Mouse (Mus musculus) NIH3T3 (cell line): ENCODE measurements around the gene Card10.
A peak's percentile ranks its signal among the peaks of the same experiment; 100 is the strongest.
"Not testable (repeated sequence)": the region's sequence is repeated elsewhere in the genome, so short reads cannot be mapped to it uniquely, and the experiment has no call there.

Source experiments
- DNase-seq: peaks from one replicate; pipeline ENCODE4 v3.0.0-alpha.2; 2012; ENCODE audit warnings: low read depth

Gene Card10

DNA sequence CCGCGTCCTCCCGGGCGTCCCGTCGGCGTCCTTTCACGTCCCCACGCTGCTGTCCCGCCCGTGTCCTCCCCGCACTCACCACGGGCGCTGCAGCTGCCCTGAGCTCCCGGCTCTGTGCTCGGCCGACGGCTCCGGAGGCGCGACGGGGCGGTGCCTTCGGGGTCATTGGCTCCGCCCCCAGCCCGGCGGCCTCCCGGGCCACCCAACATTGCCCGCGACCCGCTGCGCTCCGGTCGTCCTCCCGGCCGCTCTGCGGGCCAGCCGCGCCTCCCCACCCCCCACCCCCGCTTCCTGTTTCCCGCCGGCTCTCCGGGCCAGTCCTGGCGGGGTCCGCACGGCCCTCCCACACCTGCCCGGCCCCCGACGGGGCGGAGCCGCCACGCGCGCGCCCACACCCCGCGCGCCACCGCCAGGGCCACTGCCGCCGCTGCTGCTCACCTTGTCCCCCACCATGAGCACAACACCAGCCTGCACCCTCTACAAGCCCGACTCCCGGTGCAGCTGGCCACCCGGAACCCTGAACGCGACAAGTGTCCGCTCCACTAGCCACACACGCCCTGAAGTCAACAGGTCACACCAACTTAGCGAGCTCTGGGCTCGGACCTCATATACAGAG is at the start of gene Card10:
TSS of gene Card10 (minus strand) at position 267 of the 616 bp plus-strand sequence.
- no peak for DNase-seq

DNA sequence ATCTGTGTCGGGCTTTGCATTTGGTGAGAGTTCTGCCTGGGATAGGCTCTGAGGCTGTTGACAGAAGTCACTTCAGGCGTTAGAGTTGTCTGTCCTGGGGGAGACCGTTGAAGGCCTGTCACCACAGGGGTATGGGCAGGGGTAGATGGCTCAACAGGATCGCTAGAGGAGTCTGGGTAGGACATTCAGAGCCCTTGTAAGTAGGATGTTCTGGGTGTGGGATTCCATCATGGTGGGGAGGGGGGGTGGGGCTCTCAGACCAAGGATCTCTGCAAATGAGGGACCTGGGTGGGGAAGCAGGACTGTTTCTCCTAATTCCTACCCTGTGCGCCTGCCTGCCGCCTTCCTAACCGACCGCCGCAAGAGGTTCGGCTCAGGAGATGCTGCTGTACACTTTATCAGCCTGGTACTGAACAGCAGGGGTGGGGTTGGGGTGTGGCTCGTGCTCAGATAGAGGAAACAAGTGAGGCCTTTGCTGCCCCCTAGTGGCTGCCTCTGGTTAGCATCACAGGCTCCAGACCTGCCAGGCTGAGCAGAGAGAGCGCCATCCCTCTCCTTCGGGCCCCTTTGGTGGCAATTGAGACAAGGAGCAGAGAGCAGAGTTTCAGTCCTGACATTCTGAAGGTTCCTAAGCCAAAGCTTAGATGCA is 48.8 kb upstream of the Card10 start:
- DNase-seq, result peak; percentile 95

DNA sequence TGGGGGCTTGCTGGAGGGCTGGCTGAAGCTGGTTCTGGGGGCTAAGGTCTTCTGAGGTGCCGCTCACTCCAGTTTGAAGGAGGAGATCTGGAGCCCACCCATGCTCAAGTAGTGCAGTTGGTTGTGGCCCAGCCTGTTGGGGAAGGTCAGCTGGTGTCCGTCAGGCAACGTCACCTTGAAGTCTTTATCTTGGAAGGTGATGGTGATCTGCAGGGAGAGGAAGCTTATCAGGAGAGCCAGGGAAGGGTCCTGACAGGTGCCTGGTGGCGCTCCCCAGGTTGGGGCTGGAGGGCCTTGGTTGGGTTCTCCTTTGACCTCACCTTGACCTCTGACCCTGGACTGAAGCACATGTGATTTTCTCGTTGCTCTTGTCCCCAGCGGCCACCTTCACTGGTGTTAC is 48.1 kb upstream of the Card10 start:
- DNase-seq, result no peak

DNA sequence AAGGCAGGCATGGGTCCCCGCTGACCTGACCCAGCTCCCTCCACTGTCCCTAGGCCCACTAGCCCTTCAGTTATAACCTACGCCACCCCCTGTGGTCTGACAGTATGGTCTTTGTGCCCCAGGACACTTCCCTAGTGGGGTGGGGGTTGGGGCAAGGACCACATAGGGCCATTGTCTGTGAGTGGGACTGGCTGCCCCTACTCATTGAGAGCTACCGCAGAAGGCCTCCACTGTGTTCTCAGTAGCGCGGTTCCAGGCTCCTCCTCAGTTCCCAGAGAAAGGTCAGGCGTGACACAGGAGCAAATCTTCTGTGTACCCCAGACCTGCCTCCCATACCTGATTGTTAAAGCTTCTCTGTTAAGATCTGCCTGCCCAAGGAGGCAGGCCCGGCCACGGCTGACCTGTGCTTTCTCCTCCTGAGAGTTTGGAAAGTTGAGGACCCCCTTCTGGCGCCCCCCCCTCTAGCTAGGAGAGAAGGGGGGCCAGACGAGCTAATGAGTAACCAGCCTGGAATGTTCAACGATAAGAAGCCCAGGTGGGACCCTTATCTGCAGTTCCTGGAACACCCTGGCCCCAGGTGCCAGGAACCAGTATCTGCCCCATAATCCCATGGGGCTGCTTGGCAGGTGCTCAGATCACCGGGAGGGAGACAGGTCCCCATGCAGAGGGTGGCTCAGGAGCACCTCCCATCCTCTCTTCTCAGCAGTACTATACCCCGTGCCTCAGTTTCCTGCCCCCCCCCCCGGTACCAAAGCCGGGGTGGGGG is 47.4 kb upstream of the Card10 start:
- DNase-seq, result no peak

DNA sequence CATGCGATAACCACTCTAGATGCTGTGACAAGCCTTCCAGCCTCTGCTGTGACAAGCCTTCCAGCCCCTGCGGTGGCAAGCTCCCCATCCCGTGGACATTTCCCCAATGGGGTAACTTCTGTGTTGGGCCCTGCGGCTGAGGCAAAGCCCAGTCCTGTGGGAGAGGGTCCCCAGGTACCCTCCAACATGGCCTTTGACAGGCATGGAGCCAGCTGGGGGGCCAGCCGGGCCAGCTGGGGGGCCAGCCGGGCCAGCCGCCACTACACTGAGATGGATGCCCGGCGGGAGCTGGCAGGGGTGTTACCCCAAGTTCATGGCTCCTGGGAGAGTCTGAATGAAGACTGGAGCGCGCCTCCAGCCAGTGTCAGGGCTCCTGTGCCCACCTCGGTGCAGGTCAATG is 46.6 kb upstream of the Card10 start:
- no peak for DNase-seq

DNA sequence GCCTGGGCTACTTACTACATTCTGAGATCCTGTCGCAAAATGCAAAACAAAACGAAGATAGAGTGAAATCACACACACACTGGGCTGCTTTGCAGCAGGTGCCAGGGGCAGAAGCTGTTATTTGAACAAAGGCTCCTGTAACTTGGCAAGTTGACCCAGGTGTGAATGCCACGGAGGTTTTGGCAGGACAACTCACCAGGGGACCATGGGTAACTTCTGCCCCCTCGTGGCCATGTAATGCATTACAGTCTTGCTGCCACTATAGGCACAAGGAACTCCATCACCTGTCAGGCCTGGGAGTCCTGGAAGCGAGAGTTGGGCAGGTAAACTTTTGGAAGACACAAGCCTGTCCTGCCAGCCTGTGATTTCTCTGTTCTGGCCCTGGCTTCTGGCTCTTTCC is 45.6 kb upstream of the Card10 start:
- DNase-seq, result peak; percentile 88

DNA sequence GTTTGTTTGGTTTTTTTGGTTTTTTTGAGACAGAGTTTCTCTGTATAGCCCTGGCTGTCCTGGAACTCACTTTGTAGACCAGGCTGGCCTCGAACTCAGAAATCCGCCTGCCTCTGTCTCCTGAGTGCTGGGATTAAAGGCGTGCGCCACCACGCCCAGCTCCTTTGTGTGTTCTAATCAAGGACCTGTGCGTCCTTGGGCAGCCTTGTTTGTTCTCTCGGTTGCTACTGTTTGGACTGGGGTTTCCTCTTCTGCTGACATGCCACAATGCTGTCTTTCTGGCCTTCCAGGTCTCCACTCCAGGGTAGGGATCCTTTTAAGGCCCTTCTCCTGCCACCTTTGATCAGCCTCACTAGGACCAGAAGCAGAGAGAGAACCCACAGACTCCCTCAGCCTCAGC is 44.0 kb upstream of the Card10 start:
- DNase-seq, result not testable (repeated sequence)

DNA sequence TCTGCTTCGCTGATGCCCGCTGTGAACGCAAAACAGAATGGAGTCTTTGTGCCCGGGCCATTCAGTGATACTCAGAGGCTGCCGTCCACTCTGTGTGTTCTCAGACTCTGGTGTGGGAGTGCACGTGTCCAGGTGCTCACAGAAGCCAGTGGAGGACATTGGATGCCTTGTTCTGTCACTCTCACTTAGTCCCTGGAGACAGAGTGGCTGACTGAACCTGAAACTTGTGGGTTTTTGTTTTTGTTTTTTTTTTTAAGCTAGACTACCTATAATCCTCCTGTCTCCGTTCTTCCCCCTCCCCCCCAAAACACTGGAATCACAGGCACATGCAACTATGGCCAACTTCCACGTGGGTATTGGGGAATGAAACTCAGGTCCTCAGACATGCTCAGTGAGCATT is 43.5 kb upstream of the Card10 start:
- no peak for DNase-seq

DNA sequence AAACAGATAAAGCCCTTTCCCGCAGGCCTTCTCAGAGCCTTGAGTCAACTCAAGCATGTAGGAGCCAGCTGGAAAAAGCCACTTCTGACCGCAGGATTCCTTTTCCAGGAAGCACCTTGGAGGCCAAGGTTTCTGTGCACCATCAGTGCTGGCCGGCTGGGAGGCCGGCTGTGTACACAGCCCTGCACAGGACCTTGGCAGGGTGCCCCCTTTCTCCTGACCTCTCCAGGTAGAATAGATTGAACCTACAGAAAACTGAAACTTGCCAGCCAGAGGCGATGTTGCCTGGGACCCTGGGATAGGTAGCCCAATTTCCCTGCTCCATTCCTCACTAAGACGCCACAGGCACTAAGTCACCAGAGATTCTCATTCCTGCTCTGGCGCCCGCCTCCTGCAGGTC is 43.0 kb upstream of the Card10 start:
- DNase-seq, result no peak

DNA sequence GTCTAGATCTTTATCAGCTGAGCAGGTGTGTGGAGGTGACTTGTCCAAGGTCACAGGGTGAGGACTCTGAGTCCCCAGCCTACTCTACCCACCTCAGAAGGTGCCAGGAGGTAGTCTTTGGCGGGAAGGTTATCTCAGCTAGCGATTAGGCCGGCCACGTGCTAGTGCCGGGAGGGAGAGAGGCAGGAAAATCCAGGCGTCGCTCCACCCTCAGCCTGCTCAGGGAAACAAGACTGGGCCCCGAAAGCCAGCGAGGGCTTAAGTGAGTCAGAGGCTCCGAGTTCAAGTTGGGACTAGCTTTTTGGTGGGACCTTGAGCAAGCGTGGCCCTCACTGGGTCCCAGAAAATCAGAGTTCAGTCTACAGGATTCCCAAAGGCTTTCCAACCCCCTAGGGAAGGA is 42.5 kb upstream of the Card10 start:
- peak; percentile 64 for DNase-seq

DNA sequence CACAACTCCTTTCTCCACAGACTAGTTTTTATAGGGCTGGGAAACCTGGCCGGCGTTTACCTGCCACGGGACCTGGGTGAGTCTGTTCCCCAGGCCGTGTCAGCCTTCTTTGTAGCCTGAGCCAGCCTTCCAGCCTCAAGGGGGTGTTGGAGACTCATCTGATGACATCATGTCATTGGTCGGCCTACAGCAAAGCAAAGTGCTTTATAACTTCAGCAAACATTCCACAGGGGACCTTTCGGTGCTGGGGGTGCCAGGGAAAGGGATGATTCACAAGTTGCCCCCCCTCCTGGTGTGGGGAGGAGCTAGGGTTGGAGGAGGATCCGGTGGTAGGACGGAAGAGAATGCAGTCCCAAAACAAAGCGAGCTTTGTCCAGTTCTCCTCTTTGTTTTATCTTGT is 41.9 kb upstream of the Card10 start:
- DNase-seq, result peak; percentile 94

DNA sequence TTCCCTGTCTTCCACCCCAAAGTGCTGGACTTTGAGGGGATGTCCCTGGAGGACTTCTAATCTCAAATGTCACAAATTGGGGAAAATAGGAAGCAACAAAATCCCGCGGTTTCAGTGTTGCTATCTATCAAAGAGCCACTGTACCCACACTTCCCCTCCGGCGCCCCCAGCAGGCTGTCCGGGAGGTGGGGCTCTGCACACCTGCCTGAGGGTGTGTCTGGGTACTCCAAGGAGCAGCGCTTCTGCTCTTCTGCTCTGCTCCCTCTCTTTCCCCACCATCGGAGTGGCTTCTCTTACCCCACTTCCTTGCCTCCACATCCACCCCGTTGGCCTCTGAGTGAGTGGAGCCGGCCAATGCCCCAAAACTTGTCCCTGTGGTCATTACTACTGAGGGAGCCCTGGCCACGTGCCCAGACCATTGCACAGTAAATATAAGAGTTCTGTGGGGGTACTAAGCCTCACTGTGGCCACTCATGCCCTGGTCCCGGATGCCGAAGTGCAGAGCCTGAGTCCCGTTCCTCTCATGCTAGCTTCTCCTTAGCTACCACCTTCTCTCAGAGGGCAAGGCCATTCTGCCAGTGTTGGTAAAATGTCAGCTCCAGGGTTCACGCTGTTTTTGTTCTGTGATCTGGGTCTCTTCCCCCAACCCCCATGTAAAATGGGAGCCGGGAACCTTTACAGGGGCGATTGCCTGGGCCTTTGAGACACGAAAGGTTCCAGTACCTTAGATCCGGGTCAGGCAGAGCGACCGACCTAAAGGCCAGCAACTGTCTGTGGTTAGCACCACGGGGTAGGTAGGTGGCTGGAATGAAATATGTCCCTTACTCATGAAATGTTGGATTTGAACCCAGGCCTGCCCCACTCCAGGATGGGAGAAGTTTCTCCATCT is 41.0 kb upstream of the Card10 start:
- peak; percentile 48 for DNase-seq

DNA sequence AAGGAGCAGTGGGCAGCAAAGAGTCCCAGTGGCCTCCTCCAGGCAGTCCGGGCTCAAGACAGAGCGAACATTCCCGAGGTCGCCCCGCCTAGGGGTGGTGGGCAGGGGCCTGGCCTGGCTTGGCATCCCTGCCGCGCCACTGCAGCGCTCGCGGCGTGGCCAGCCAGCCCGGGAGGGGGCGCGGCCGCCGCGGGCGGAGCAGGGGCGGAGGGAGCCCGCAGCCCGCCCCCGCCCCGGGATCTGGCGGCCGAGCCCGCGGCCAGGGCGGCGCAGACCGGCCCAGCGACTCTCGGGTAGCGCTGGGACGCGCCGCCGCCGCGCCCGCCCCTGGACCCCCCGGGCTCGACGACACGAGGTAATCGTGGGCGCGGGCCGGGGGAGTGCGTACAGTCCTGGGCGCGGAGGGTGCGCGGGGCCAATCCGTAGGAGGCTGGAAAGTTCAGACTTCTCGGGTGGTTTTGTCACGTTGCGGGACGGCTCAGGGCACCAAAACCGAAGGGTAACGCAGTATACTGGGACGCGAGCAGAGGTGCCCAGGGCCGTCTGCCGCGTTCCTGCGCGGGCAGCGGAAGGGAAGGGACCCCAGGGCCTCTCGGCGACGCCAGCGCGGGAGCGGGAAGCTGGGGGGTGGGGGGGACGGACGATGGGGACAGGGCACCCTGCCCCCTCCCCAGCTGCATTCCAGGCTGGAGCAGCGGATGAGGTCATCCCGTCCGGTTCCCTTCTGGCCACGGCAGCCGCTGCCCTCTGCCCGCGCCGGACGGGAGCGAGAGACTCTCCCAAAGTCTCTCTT is 39.7 kb upstream of the Card10 start, which contains the start of gene Cdc42ep1:
TSS of gene Cdc42ep1 (plus strand) at position 254 of the 793 bp plus-strand sequence.
- DNase-seq, result peak; percentile 86

DNA sequence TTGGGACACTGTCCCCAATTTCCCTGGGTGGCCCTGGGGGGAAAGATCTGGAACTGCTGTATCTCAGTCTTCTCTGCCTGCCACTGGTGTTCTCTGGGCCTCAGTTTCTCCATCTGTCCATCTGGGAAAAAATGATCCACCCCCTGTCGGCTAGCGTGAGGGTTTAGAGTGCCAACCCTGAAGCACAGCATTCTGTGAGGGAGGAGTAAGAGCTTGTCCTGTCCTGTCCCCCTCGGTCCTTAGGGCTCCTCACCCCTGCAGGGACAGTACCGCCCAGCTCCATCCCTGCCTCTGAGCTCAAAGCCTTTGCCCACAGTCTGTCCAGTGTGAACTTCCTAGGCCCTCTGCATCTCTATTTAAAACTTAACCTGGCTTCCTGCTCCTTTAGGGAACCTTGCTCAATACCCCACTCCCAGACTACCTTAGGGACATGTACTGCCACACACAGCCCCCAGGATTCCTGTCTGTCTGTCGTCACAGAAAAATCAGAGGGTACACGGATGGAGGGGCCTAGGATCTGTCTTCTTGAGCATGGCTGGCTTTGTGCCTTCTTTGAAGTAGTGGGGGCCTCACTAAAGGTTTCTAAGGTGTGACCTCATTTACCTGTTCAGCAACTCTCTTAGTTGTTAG is 38.4 kb upstream of the Card10 start:
- DNase-seq, result no peak

DNA sequence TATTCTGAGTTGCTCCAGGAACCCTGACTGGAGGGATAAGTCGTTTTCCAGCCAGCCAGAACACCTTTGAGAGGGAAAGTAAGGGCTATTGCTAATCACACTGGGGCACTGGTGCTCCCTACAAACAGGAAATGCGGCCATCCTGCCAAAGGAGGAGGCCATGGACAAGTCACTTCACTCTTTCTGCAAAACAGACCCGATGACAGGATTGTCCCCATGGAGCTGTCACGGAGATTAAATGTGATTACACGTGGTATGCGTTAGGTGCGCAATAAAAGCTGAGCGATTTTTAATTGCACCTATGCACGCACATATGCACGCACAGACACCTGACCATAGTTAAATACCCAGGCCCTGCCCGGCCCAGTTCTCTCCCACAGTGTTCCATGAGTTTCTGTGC is 37.9 kb upstream of the Card10 start:
- no peak for DNase-seq

DNA sequence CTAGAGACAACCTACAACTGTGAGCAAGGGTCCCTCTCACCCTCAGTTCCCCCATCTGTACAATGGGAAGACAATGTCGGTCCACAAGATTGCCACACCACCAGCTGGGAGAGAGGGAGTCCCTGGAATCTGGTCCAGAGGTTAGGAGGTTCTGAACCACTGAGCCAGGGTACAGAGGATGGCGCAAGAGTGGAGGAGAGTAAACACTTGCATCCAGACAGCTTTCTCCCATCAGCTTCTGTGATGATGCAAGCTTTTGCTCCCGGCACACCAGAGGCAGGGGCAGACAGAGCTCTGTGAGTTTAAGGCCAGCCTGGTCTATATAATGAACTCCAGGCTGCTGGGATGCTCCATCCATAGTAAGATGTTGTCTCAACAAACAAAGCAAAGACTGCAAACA is 37.4 kb upstream of the Card10 start:
- peak; percentile 74 for DNase-seq

DNA sequence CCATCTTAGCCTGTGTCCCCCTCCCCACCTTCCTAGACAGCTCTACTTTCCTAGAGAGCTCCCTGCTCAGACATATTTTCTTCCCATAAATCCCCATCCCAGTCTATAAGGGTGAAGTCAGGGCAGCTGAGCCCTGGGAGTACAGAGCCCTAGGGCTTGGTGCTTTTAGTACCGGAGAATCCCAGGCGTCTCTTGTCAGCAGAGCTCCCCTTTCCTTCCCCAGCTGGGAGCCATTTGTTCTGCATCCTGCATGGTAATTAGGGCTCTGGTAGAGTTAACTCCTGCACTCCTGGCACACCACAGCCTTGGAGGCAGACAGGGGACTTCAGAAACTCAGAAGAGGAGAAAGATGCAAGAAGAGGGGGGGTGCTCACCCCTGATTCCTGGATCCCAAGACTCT is 36.9 kb upstream of the Card10 start:
- DNase-seq, result peak; percentile 47

DNA sequence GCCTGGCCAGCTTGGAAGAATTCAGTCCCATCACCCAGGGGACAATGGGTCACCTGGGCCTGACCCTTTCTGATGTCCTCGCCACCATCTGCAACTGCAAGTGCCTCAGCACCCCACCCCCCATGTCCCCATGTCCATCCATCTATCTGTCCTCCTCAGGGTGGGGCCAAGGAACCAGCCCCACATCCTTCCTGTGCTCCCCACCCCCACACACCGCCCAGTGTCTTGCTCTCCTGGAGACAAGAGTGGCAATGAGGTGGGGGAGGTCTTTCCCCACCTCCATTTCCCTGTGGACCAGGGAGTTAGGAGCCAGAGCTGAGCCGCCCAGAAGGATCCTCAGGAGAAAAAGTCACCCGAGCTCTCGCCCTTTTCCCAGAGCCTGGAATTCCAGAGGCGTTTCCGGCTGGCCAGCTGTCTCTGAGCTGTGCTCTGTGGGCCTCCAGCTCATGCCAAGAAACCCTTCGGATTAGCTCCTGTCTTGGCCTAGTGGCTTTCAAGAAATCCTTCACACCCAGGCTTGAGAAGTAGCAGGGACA is 33.3 kb upstream of the Card10 start:
- DNase-seq, result peak; percentile 66

DNA sequence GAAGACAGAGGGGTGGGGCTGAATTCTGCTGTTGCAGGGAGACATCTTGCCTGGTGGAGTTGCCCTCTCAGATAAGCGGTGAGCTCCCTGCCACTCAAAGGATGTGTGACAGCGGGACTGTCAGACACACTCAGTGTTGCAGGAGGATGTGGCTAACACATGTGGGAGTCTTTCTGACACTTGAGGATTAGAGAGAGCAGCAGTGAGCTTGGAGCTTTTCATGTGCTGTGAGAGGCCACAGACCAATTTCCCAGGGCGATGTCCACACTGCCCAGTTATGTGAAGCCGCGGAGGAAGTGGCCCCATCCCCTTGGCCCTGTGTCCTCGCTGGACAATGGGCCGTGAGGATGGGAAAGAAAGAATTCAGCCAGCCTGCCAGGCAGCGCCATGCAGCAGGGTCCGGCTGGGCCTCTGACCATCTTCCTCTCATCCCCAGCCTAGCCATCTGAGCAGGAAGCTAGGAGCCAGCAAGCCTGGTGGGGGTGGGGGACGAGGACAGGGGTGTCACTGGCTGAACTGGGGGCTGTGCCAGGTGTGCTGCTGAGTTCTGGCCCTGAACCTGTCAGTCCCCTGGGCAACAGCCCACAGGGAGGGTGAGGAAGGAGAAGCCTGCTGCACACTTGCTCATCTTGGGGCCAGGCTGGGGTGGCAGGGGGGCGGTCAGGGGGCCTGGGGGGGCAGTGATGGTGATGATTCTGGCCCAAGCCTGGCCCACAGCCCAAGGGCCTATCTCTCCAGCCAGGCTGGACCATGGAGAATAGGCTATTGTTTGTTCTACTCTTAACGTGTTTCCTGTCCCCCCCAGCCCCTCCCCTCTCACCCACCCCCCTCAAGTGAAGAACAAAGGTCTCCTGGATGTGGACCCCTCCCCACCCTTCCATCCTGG is 32.6 kb upstream of the Card10 start:
- peak; percentile 42 for DNase-seq
